Mouse (Mus musculus): Measurements from ENCODE around the gene Tfap4. TPM values are rescaled to one million over a fixed set of nuclear protein-coding genes. Genes with fewer than 3 reads are reported as not detected.
"Not testable (repeated sequence)": the region's sequence is repeated elsewhere in the genome, so short reads cannot be mapped to it uniquely, and the experiment has no call there.

Tfap4 gene
- polyA plus RNA-seq, 2 experiments, result 4.6 to 6.9 TPM

DNA sequence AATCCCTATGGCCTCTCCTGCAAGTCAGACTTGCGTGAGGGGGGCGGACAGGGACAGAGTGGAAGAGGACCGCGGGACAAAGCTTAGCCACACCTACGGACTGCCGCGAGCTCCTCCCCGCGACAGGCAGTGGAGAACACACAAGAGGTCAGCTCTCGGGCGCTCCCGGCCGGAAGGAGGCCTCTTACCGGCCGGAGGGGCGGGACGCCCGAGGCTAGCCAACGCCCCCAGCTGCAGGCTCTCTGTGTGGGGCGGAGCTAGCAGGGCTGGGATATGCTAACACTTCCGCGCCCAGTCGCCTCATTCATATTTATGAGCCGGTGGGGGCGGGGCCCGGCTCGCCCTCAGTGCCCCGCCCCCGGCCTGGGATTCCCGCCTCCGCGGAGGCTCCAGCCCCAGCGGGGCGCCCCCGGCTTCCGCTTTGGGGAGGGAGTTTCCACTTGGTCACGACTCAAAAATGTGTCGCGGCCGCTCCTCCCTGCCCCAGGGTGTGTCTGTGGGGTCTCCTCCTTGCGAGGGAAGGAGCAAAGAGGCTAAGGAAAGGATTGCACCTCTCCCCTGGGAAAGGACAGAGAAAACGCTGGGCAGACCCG is 27.0 kb upstream of the Tfap4 start:
- H3K9ac ChIP-seq (replicated peaks), result peak overlapping the region; percentile 70
- peak overlapping the region; percentile 57 to 68 for H3K4me3 ChIP-seq (ENCODE audit: insufficient read depth in 1 of 2, low read depth in 2 of 2, low read length in 2 of 2)
- WGBS (ENCODE audit: insufficient replicate concordance), result under 1% methylated on average over 43 of the region's 43 CpGs

DNA sequence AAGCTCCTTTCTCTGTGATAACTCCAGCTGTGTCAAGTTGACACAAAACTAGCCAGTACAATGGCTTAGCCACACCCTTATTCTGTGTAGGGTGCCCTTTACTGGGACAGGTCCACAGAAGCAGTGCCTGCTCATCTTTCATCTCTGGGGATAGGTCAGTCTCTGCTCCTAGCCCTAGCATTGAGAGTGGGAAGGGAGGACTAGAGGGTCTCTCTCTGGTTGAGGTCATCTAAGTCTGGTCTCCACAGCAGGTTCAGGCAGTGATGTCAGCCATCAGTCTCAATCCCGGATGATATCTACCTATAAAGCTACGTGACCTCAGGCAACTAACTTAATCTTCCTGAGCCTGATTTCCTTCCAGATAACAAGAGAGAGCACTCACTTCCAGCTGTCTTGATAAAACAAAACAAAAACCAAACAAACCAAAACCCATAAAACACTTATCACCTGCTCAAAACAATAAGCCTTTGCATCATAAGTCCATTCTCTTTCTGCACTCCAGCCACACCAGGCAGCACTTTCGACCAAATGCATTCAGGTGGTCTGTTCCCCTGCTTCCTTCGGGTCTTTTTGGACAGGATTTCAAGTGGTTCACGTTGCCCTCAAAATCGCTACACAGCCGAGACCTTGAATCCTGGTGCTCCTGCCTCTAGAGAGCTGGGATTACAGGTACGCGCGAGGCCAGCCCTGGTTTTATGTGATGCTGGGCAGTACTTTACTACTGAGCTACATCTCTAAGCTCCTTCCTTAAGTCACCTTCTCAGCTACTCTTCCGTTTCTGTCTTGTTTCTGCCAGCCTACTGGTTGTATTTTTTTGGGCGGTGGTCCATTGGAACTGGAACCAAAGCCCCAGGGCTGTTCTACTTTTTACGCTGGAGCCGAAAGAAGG is 26.2 kb upstream of the Tfap4 start:
- Histone ChIP-seq H3K9ac (replicated peaks) (peak overlapping the region; percentile 70), H3K36me3 (replicated peaks; ENCODE audit: control insufficient read depth, insufficient read depth, low read depth) (no peaks in the 10 kb centered on the region), H3K4me1 (replicated peaks; ENCODE audit: control insufficient read depth in 2 of 2, insufficient read depth in 2 of 2, low read length in 1 of 2) (peaks cover 16 to 31% of the 10 kb centered on the region in 2 experiments), H3K27ac (peak overlapping the region; percentile 45), H3K9me3 (ENCODE audit: control insufficient read depth, low read length) (no peaks in the 10 kb centered on the region), H3K4me3 (ENCODE audit: insufficient read depth in 1 of 2, low read depth in 2 of 2, low read length in 2 of 2) (peak overlapping the region; percentile 57 to 68), H3K4me2 (ENCODE audit: low read depth) (peak overlapping the region; percentile 83), H3K27me3 (ENCODE audit: control insufficient read depth, insufficient read depth, low read length) (no peaks in the 10 kb centered on the region)
- TF ChIP-seq CTCF (IDR thresholded peaks at IDR 0.05; ENCODE audit: low read depth) (no peak), EP300 (IDR thresholded peaks at IDR 0.05; ENCODE audit: low read depth) (no peak)
- WGBS (ENCODE audit: insufficient replicate concordance), result 6% methylated on average over 14 of the region's 14 CpGs
- ATAC-seq (ENCODE audit: insufficient read depth) (peak; percentile 10; the same call in 1 of the 2 replicates), DNase-seq (ENCODE audit: low read depth in 3 of 3, low spot score in 3 of 3) (no peak)

More for the DNA sequence above, 27.0 kb upstream of the Tfap4 start:
- H3K9me3 ChIP-seq (ENCODE audit: control insufficient read depth, low read length), result no peaks in the 10 kb centered on the region
- H3K27ac ChIP-seq, result peak overlapping the region; percentile 52
- DNase-seq (ENCODE audit: low read depth in 3 of 3, low spot score in 3 of 3) (peak; percentile 96 to 97 (median 97)), ATAC-seq (ENCODE audit: insufficient read depth) (peak; percentile 99)
- peak overlapping the region; percentile 83 for H3K4me2 ChIP-seq (ENCODE audit: low read depth)
- TF ChIP-seq EP300 (IDR thresholded peaks at IDR 0.05; ENCODE audit: low read depth) (no peak), CTCF (IDR thresholded peaks at IDR 0.05; ENCODE audit: low read depth) (peak; percentile 54)
- H3K27me3 ChIP-seq (ENCODE audit: control insufficient read depth, insufficient read depth, low read length), result no peaks in the 10 kb centered on the region
- H3K36me3 ChIP-seq (replicated peaks; ENCODE audit: control insufficient read depth, insufficient read depth, low read depth), result no peaks in the 10 kb centered on the region
- peaks cover 16 to 31% of the 10 kb centered on the region in 2 experiments for H3K4me1 ChIP-seq (replicated peaks; ENCODE audit: control insufficient read depth in 2 of 2, insufficient read depth in 2 of 2, low read length in 1 of 2)

GRCm38 (mm10) chr16:4584438-4584837 is 24.8 kb upstream of the Tfap4 start:
- Histone ChIP-seq H3K9ac (replicated peaks) (no peak overlapping the region), H3K4me3 (ENCODE audit: insufficient read depth in 1 of 2, low read depth in 2 of 2, low read length in 2 of 2) (no peak overlapping the region), H3K27ac (no peak overlapping the region), H3K4me1 (replicated peaks; ENCODE audit: control insufficient read depth in 2 of 2, insufficient read depth in 2 of 2, low read length in 1 of 2) (peaks cover 16 to 31% of the 10 kb centered on the region in 2 experiments), H3K27me3 (ENCODE audit: control insufficient read depth, insufficient read depth, low read length) (no peaks in the 10 kb centered on the region), H3K9me3 (ENCODE audit: control insufficient read depth, low read length) (no peaks in the 10 kb centered on the region), H3K36me3 (replicated peaks; ENCODE audit: control insufficient read depth, insufficient read depth, low read depth) (no peaks in the 10 kb centered on the region), H3K4me2 (ENCODE audit: low read depth) (peak overlapping the region; percentile 15; the same call in 1 of the 2 replicates)
- no peak for ATAC-seq (ENCODE audit: insufficient read depth)
- WGBS (ENCODE audit: insufficient replicate concordance), result 45% methylated on average over 5 of the region's 5 CpGs
- DNase-seq (ENCODE audit: low read depth in 3 of 3, low spot score in 3 of 3), result no peak
- TF ChIP-seq CTCF (IDR thresholded peaks at IDR 0.05; ENCODE audit: low read depth) (no peak), EP300 (IDR thresholded peaks at IDR 0.05; ENCODE audit: low read depth) (no peak)

- WGBS (ENCODE audit: insufficient replicate concordance), result 12% methylated on average over 3 of the region's 3 CpGs
- ATAC-seq (ENCODE audit: insufficient read depth) (no peak), DNase-seq (ENCODE audit: low read depth in 3 of 3, low spot score in 3 of 3) (no peak)
- no peaks in the 10 kb centered on the region for H3K36me3 ChIP-seq (replicated peaks; ENCODE audit: control insufficient read depth, insufficient read depth, low read depth)
- peaks cover 16 to 31% of the 10 kb centered on the region in 2 experiments for H3K4me1 ChIP-seq (replicated peaks; ENCODE audit: control insufficient read depth in 2 of 2, insufficient read depth in 2 of 2, low read length in 1 of 2)
- TF ChIP-seq CTCF (IDR thresholded peaks at IDR 0.05; ENCODE audit: low read depth), result no peak
- no peak for TF ChIP-seq EP300 (IDR thresholded peaks at IDR 0.05; ENCODE audit: low read depth)
- H3K27ac ChIP-seq, result no peak overlapping the region
- H3K27me3 ChIP-seq (ENCODE audit: control insufficient read depth, insufficient read depth, low read length), result no peaks in the 10 kb centered on the region
- H3K9ac ChIP-seq (replicated peaks), result no peak overlapping the region
- H3K4me2 ChIP-seq (ENCODE audit: low read depth), result peak overlapping the region; percentile 15; the same call in 1 of the 2 replicates
- H3K9me3 ChIP-seq (ENCODE audit: control insufficient read depth, low read length), result no peaks in the 10 kb centered on the region
- H3K4me3 ChIP-seq (ENCODE audit: insufficient read depth in 1 of 2, low read depth in 2 of 2, low read length in 2 of 2), result no peak overlapping the region
These were observed 24.2 kb upstream of the Tfap4 start for GRCm38 (mm10) chr16:4583807-4584206.

DNA sequence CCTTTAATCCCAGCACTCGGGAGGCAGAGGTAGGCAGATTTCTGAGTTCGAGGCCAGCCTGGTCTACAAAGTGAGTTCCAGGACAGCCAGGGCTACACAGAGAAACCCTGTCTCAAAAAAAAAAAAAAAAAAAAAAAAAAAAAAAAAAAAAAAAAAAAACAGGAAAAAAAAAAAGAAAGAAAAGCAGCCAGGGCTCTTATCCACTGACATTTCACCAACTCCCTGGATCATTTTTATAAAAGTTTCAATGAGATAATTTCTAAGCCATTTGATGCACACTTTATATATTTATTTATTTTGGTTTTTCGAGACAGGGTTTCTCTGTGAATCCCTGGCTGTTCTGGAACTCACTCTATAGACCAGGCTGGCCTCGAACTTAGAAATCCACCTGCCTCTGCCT is 21.5 kb upstream of the Tfap4 start:
- H3K9ac ChIP-seq (replicated peaks); DNase-seq (ENCODE audit: low read depth in 3 of 3, low spot score in 3 of 3); H3K4me2 ChIP-seq (ENCODE audit: low read depth); H3K27me3 ChIP-seq (ENCODE audit: control insufficient read depth, insufficient read depth, low read length); H3K9me3 ChIP-seq (ENCODE audit: control insufficient read depth, low read length); H3K36me3 ChIP-seq (replicated peaks; ENCODE audit: control insufficient read depth, insufficient read depth, low read depth); ATAC-seq (ENCODE audit: insufficient read depth); H3K27ac ChIP-seq; H3K4me3 ChIP-seq (ENCODE audit: insufficient read depth in 1 of 2, low read depth in 2 of 2, low read length in 2 of 2): not testable (repeated sequence)
- H3K4me1 ChIP-seq (replicated peaks; ENCODE audit: control insufficient read depth in 2 of 2, insufficient read depth in 2 of 2, low read length in 1 of 2), result peaks cover 7 to 18% of the 10 kb centered on the region in 2 experiments
- 78% methylated on average over 3 of the region's 4 CpGs for WGBS (ENCODE audit: insufficient replicate concordance)

Measured in liver, embryonic 14.5 days (tissue).